Mouse (Mus musculus): ENCODE measurements around the gene Tcf20. TPM values are rescaled to one million over a fixed set of nuclear protein-coding genes. Genes with fewer than 3 reads are reported as not detected.

The Tcf20 gene
- polyA plus RNA-seq, 2 experiments: 2.9 to 5.7 TPM

- no peak for DNase-seq (ENCODE audit: low read depth in 3 of 3, low spot score in 3 of 3)
- ATAC-seq (ENCODE audit: insufficient read depth): no peak
- Histone ChIP-seq H3K9ac (replicated peaks) (no peak overlapping the region), H3K27ac (no peak overlapping the region), H3K4me1 (replicated peaks; ENCODE audit: control insufficient read depth in 2 of 2, insufficient read depth in 2 of 2, low read length in 1 of 2) (peaks cover 0 to 2% of the 10 kb centered on the region in 2 experiments; a peak in 1 of 4 replicates), H3K9me3 (ENCODE audit: control insufficient read depth, low read length) (no peaks in the 10 kb centered on the region), H3K27me3 (ENCODE audit: control insufficient read depth, insufficient read depth, low read length) (peaks cover 5% of the 10 kb centered on the region), H3K36me3 (replicated peaks; ENCODE audit: control insufficient read depth, insufficient read depth, low read depth) (no peaks in the 10 kb centered on the region), H3K4me2 (ENCODE audit: low read depth) (no peak overlapping the region), H3K4me3 (ENCODE audit: insufficient read depth in 1 of 2, low read depth in 2 of 2, low read length in 2 of 2) (no peak overlapping the region)
- TF ChIP-seq EP300 (IDR thresholded peaks at IDR 0.05; ENCODE audit: low read depth) (no peak), CTCF (IDR thresholded peaks at IDR 0.05; ENCODE audit: low read depth) (no peak)
- 10% methylated on average over 6 of the region's 6 CpGs for WGBS (ENCODE audit: insufficient replicate concordance)
Measured at GRCm38 (mm10) chr15:82969206-82969721, 18.4 kb downstream of the Tcf20 start.

DNA sequence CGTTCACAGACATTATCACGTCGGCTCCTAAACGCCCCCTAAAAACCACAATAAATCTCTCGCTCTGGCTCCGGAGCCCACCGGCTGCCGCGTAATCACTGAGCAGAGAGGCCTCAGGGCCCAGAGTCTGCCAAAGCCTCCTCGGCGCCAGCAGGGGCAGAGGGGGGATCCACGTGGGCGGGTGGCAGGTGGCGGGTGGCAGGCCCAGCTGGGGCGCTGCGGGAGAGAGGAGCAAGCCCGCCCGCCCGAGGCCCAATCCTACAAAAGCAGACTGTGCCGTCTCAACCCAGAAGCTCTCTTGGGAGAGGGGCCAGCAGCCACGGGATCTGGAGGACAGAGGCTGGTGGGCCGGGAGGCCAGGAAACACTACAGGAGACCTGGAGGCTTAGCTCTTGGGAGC lies 19.2 kb downstream of the Tcf20 start:
- TF ChIP-seq CTCF (IDR thresholded peaks at IDR 0.05; ENCODE audit: low read depth): no peak
- TF ChIP-seq EP300 (IDR thresholded peaks at IDR 0.05; ENCODE audit: low read depth): no peak
- peaks cover 0 to 2% of the 10 kb centered on the region in 2 experiments; a peak in 1 of 4 replicates for H3K4me1 ChIP-seq (replicated peaks; ENCODE audit: control insufficient read depth in 2 of 2, insufficient read depth in 2 of 2, low read length in 1 of 2)
- H3K9ac ChIP-seq (replicated peaks): no peak overlapping the region
- H3K27ac ChIP-seq: no peak overlapping the region
- H3K4me2 ChIP-seq (ENCODE audit: low read depth): no peak overlapping the region; the same call in 1 of the 2 replicates
- WGBS (ENCODE audit: insufficient replicate concordance): 5% methylated on average over 22 of the region's 22 CpGs
- H3K27me3 ChIP-seq (ENCODE audit: control insufficient read depth, insufficient read depth, low read length): peaks cover 11% of the 10 kb centered on the region
- no peaks in the 10 kb centered on the region for H3K36me3 ChIP-seq (replicated peaks; ENCODE audit: control insufficient read depth, insufficient read depth, low read depth)
- DNase-seq (ENCODE audit: low read depth in 3 of 3, low spot score in 3 of 3) (no peak), ATAC-seq (ENCODE audit: insufficient read depth) (no peak)
- H3K4me3 ChIP-seq (ENCODE audit: insufficient read depth in 1 of 2, low read depth in 2 of 2, low read length in 2 of 2): no peak overlapping the region
- no peaks in the 10 kb centered on the region for H3K9me3 ChIP-seq (ENCODE audit: control insufficient read depth, low read length)

GRCm38 (mm10) chr15:82967947-82968346 lies 19.7 kb downstream of the Tcf20 start:
- H3K4me1 ChIP-seq (replicated peaks; ENCODE audit: control insufficient read depth in 2 of 2, insufficient read depth in 2 of 2, low read length in 1 of 2): peaks cover 0 to 2% of the 10 kb centered on the region in 2 experiments; a peak in 1 of 4 replicates
- TF ChIP-seq EP300 (IDR thresholded peaks at IDR 0.05; ENCODE audit: low read depth): no peak
- TF ChIP-seq CTCF (IDR thresholded peaks at IDR 0.05; ENCODE audit: low read depth): no peak
- H3K4me2 ChIP-seq (ENCODE audit: low read depth): no peak overlapping the region
- H3K27me3 ChIP-seq (ENCODE audit: control insufficient read depth, insufficient read depth, low read length): peaks cover 14% of the 10 kb centered on the region
- H3K9me3 ChIP-seq (ENCODE audit: control insufficient read depth, low read length): no peaks in the 10 kb centered on the region
- H3K4me3 ChIP-seq (ENCODE audit: insufficient read depth in 1 of 2, low read depth in 2 of 2, low read length in 2 of 2): no peak overlapping the region
- ATAC-seq (ENCODE audit: insufficient read depth): no peak
- no peak for DNase-seq (ENCODE audit: low read depth in 3 of 3, low spot score in 3 of 3)
- H3K9ac ChIP-seq (replicated peaks): no peak overlapping the region
- no peak overlapping the region for H3K27ac ChIP-seq
- H3K36me3 ChIP-seq (replicated peaks; ENCODE audit: control insufficient read depth, insufficient read depth, low read depth): no peaks in the 10 kb centered on the region
- 34% methylated on average over 6 of the region's 6 CpGs for WGBS (ENCODE audit: insufficient replicate concordance)

GRCm38 (mm10) chr15:82964266-82964825 lies 23.3 kb downstream of the Tcf20 start:
- H3K4me1 ChIP-seq (replicated peaks; ENCODE audit: control insufficient read depth in 2 of 2, insufficient read depth in 2 of 2, low read length in 1 of 2): peaks cover 0 to 2% of the 10 kb centered on the region in 2 experiments; a peak in 1 of 4 replicates
- no peak overlapping the region for H3K4me2 ChIP-seq (ENCODE audit: low read depth)
- 67% methylated on average over 14 of the region's 14 CpGs for WGBS (ENCODE audit: insufficient replicate concordance)
- no peak overlapping the region for H3K27ac ChIP-seq
- H3K4me3 ChIP-seq (ENCODE audit: insufficient read depth in 1 of 2, low read depth in 2 of 2, low read length in 2 of 2): no peak overlapping the region
- ATAC-seq (ENCODE audit: insufficient read depth) (no peak), DNase-seq (ENCODE audit: low read depth in 3 of 3, low spot score in 3 of 3) (no peak)
- H3K9ac ChIP-seq (replicated peaks): no peak overlapping the region
- peaks cover 45% of the 10 kb centered on the region for H3K27me3 ChIP-seq (ENCODE audit: control insufficient read depth, insufficient read depth, low read length)
- H3K9me3 ChIP-seq (ENCODE audit: control insufficient read depth, low read length): no peaks in the 10 kb centered on the region
- TF ChIP-seq CTCF (IDR thresholded peaks at IDR 0.05; ENCODE audit: low read depth): no peak
- TF ChIP-seq EP300 (IDR thresholded peaks at IDR 0.05; ENCODE audit: low read depth): no peak
- H3K36me3 ChIP-seq (replicated peaks; ENCODE audit: control insufficient read depth, insufficient read depth, low read depth): no peaks in the 10 kb centered on the region

DNA sequence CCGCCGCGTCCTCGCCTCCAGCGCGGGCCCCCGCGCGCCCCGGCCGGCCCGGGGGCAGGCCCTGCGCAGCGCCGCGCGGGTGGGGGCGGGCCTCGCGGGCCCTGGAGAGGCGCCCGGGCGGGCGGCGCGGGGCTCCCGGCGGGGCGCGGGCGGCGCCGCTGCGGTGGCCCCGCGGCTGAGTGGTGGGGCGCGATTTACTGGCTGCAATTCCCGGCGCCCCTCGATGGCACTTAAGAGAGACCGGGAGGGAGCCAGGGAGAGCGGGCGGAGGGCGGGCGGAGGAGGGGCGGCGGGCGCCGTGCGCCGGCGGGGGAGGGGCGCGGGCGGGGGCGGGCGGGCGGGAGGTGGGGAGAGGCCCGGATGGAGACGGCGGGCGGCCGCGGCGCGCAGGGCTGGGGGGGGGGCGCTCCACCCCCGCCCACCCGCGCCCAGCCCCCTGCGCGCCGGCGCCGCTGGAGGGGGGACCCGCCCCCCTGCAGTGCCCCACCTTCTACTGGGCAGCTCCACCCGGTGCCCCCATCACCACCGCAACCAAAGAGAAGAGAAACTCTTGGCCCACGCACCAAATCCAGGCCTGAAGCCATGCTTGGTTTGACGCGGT lies 24.0 kb downstream of the Tcf20 start:
- peaks cover 51% of the 10 kb centered on the region for H3K27me3 ChIP-seq (ENCODE audit: control insufficient read depth, insufficient read depth, low read length)
- H3K27ac ChIP-seq: no peak overlapping the region

More for the DNA sequence above, 24.0 kb downstream of the Tcf20 start:
- Histone ChIP-seq H3K9ac (replicated peaks) (no peak overlapping the region), H3K9me3 (ENCODE audit: control insufficient read depth, low read length) (no peaks in the 10 kb centered on the region), H3K36me3 (replicated peaks; ENCODE audit: control insufficient read depth, insufficient read depth, low read depth) (no peaks in the 10 kb centered on the region), H3K4me1 (replicated peaks; ENCODE audit: control insufficient read depth in 2 of 2, insufficient read depth in 2 of 2, low read length in 1 of 2) (0 out of 4 replicates have a peak, but pooled peaks cover 0 to 2% of the 10 kb centered on the region in 2 experiments), H3K4me2 (ENCODE audit: low read depth) (peak overlapping the region; percentile 43), H3K4me3 (ENCODE audit: insufficient read depth in 1 of 2, low read depth in 2 of 2, low read length in 2 of 2) (peak overlapping the region in 1 of 2 experiments; percentile 40; a peak in 2 of 4 replicates)
- WGBS (ENCODE audit: insufficient replicate concordance): 2% methylated on average over 29 of the region's 82 CpGs
- TF ChIP-seq EP300 (IDR thresholded peaks at IDR 0.05; ENCODE audit: low read depth) (no peak), CTCF (IDR thresholded peaks at IDR 0.05; ENCODE audit: low read depth) (no peak)
- ATAC-seq (ENCODE audit: insufficient read depth) (no peak), DNase-seq (ENCODE audit: low read depth in 3 of 3, low spot score in 3 of 3) (no peak)

All from liver, embryonic 14.5 days (tissue).